Mouse (Mus musculus) heart, adult 10 weeks (tissue): ENCODE data around the gene Terb1. TPM values are rescaled to one million over a fixed set of nuclear protein-coding genes. Genes with fewer than 3 reads are reported as not detected.

Experiments
- polyA plus RNA-seq: library from polyadenylated mRNA; stranded (reverse); fragments of 350-450 nt; fragmentation: Illumina TruSeq; extraction: RNeasy Lipid Tissue Mini Kit (QIAGEN cat#74804); gene quantifications from one replicate; pipeline ENCODE4 v1.2.3, GENCODE M21; 2014; ENCODE audit warnings: low read depth, low replicate concordance

Gene Terb1
- polyA plus RNA-seq, result not detected

DNA sequence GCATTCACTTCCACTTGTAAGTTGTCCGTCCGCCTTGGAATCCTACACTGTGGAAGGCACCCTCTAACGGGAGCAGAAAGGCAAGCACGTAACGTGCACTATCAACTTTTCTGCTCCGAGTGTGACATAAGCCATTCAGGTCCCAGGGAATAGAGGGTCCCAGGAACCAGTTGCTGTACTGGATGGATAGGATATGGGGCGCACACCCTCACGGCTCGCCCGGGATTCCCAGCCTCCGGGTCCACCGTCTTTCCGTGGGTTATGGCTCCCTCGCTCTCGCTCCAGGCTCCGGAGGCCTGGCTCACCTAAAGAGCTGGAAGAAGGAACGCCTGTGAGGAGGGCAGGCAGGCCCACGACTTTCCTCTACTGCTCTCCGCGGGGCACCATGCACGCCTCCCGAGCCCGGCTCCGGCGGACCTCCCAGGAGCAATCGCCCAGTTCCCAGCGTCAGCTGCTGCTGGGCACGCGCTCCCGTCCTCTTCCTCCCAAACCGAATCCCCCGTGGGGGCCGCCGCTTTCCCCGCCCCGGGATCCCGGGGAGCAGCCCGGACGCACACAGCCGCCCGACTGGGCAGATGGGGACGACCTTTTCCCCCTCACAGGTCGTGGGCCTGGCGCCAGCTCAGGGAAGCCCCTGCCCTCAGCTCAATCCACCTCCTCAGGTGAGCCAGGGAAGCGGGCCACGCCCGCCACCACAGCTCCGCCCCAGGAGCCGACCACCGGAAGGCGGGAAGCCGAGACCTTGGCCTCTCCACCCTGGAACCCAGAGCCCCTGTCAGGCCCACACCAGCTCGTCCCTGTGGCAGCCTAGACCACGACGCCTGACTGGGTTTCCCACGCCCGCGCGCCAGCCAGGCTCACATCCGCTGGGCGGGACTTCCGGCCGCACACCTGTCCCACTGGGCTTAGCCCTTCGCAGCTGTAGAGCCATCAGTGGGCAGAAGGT lies at the start of gene Terb1:
TSS of gene Terb1 (minus strand) at position 850 of the 946 bp plus-strand sequence.

DNA sequence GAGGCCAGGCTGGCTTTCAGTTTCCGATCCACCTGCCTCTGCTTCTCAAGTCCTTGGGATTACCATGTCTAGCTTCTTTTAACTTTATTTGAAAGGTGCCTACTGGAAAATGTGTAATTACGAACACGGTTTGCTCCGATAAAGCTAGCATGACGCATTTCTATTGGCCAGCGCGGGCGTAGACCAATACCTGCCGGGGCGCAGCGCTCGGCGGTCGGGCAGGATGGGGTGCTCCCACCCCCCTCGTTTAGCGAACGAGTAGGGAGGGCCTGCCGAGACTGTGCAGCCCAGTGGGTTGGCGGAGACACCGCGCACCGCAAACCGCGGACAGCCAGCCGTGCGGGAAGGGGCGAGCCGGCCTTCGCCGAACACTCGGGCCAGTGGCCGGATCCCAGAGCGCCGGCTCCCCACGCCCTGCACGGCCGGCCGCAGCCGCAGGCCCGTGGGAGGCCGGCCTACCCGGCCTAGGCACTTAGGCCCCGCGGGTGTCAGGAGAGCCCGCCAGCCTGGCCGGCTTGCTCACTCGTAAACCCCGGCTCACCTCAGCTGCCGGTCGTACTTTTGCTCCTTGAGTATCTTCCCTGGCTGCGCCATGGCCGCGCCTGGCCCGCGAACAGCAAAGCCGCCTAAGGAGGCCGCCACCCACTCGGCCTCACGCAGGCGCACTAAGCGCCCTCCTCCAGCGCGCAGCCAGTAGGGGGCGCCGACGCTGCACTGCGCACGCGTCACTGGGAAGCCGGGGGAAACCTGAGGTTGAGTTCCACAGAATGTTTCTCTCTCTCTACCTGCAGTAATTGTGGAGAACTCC lies 24.5 kb upstream of the Terb1 start, which contains the start of the genes Nae1 and Car7:
TSS of gene Nae1 (minus strand) at position 667 of the 808 bp plus-strand sequence.
TSS of gene Car7 (plus strand) at position 719 of the 808 bp plus-strand sequence.

DNA sequence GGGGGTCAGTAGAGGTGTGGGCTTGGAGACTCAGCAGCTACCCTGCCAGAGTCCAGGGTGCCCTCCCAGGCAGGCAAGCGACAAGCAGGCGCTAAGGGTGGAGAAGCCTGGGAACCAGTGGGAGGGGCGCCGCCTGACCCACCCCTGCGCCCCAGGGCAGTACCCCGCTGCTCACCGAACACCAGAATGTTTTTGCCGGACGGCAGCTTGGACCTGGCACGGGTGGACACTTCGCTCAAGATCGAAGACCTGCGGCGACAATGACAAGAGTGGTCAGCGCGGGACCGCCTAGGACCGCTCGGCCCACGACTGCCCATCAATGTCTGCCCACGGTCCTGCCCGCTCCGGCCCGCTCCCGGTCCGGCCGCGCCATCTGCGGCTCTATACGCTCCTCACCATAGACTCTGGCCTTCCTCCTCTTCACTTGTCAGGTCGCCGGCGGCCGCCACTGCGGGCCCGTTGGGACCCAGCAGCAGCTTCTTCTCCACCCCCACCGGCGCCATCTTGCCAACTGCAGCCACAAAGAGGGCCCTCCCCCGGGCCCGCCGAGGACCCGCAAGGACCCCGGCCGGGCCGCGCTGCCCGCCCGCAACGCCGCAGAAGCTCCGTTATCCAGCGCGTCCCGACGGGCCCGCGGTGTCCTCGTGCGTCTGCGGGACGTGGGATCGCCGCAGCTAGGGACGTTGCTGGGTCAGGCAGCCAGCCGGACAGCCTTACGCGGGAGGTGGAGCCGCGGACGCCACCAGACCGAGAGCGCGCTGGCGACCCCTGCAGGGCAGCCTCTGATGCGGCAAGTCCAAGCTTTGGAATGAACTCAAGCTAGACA lies 67.2 kb downstream of the Terb1 start, which contains the start of gene Dync1li2:
TSS of gene Dync1li2 (minus strand) at position 749 of the 826 bp plus-strand sequence.

Other genes with a start within 250 kb of the Terb1 start
- not detected for gene Cmtm2a, start 216.7 kb downstream of the Terb1 start, polyA plus RNA-seq
- gene Gm45711, start 199.8 kb downstream of the Terb1 start, polyA plus RNA-seq, result not detected
- not detected for gene Cmtm1, start 199.8 kb downstream of the Terb1 start, polyA plus RNA-seq
- gene Gm11020, start 188.3 kb downstream of the Terb1 start, polyA plus RNA-seq, result not detected
- gene Cmtm2b, start 187.7 kb downstream of the Terb1 start, polyA plus RNA-seq, result not detected
- 21.9 TPM for gene Cmtm3, start 170.5 kb downstream of the Terb1 start, polyA plus RNA-seq
- gene Cmtm4, start 114.1 kb downstream of the Terb1 start, polyA plus RNA-seq, result 11.0 TPM
- 46.8 TPM for gene Dync1li2, start 66.9 kb downstream of the Terb1 start, polyA plus RNA-seq
- 52.6 TPM for gene Nae1, start 24.7 kb upstream of the Terb1 start, polyA plus RNA-seq
- 5.7 TPM for gene Car7, start 24.8 kb upstream of the Terb1 start, polyA plus RNA-seq
- gene Pdp2, start 81.5 kb upstream of the Terb1 start, polyA plus RNA-seq, result 15.0 TPM
- 4.3 TPM for gene Cdh16, start 114.5 kb upstream of the Terb1 start, polyA plus RNA-seq
- gene Rrad, start 121.4 kb upstream of the Terb1 start, polyA plus RNA-seq, result 272 TPM
- gene Ciao2b, start 132.1 kb upstream of the Terb1 start, polyA plus RNA-seq, result 58.7 TPM
- 0.24 TPM for gene Ces2a, start 224.1 kb upstream of the Terb1 start, polyA plus RNA-seq